Mouse (Mus musculus) forebrain, postnatal 0 days (tissue): ENCODE measurements at regions not wholly inside any gene's neighbourhood (a gene's known extent, or its start where the extent isn't known, plus 50 kb on each side); places are given as distances from the start of the nearest gene placed in this dataset.

Experiments used
- ATAC-seq: fragments of 200-750 bp; cut with Nextera tagmentation; 2 replicates; pipeline ENCODE4 v1.8.0; 2017; ENCODE audit warnings: mild to moderate bottlenecking, moderate library complexity
- DNase-seq: peaks from one replicate; pipeline ENCODE4 v3.0.0-alpha.2; 2015
- H3K27ac ChIP-seq: fragments of 300-500 bp; sonication (generic); 2 replicates; pipeline ENCODE4 v1.5.1; 2014; ENCODE audit warnings: low read depth, mild to moderate bottlenecking, antibody characterized with exemption, low read length, moderate library complexity, mixed read lengths
- H3K27me3 ChIP-seq: fragments of 300-500 bp; sonication (generic); 2 replicates; pipeline ENCODE4 v1.6.1; 2014; ENCODE audit warnings: mild to moderate bottlenecking, low read length, mixed read lengths; ENCODE audit not compliant: insufficient read depth
- H3K36me3 ChIP-seq: fragments of 300-500 bp; sonication (generic); 2 replicates; pipeline ENCODE4 v1.6.1; 2014; ENCODE audit warnings: mild to moderate bottlenecking, moderate library complexity; ENCODE audit not compliant: insufficient read depth
- H3K4me1 ChIP-seq: fragments of 300-500 bp; sonication (generic); 2 replicates; pipeline ENCODE4 v1.6.1; 2014; ENCODE audit warnings: antibody characterized with exemption; ENCODE audit not compliant: insufficient read depth
- H3K4me2 ChIP-seq: fragments of 300-500 bp; sonication (generic); 2 replicates; pipeline ENCODE4 v1.6.1; 2014; ENCODE audit warnings: low read depth, mild to moderate bottlenecking, moderate library complexity
- H3K4me3 ChIP-seq: fragments of 300-500 bp; sonication (generic); 2 replicates; pipeline ENCODE4 v1.5.1; 2014; ENCODE audit warnings: low read depth, low read length, mixed read lengths
- H3K9ac ChIP-seq: fragments of 300-500 bp; sonication (generic); 2 replicates; pipeline ENCODE4 v1.6.1; 2014; ENCODE audit warnings: mild to moderate bottlenecking
- H3K9me3 ChIP-seq: fragments of 300-500 bp; sonication (generic); 2 replicates; pipeline ENCODE4 v1.6.1; 2016; ENCODE audit warnings: low read length
- CTCF ChIP-seq: sonication (generic); IDR thresholded peaks from 2 replicates; pipeline ENCODE4 v1.5.1; 2016; ENCODE audit warnings: antibody characterized with exemption, control low read depth, low read depth
- WGBS: fragments of 180-500 bp; shearing (Covaris S2); extraction: QIAGEN DNeasy Blood & Tissue Kit; methylation state at CpG from one replicate; pipeline ENCODE4 v1.1.7; 2014; 5-methylcytosine and 5-hydroxymethylcytosine counted together

DNA sequence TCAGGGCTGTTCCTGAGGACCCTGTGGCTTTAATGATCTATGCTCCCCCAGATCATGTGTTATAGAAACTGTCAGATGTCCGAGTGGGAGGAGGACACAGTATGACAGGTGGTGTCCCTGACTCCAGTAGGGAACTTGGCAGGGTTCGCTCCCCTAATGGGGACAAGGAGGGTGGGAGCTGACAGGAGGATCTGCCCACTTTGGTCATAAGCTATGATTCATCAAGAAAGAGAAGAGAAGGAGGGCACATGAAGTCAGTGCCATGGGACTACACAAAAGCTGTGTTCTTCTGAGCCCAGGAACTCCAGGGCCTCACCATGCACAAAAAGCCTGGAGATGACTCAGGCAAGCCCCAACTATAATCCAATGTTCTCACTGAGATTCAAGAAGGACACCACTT is 162.2 kb upstream of the Brinp1 start:
- no peak overlapping the region for H3K4me2 ChIP-seq
- no peaks in the 10 kb centered on the region for H3K4me1 ChIP-seq
- H3K27ac ChIP-seq = no peak overlapping the region
- no peak for ATAC-seq
- no peak for TF ChIP-seq CTCF
- no peak overlapping the region for H3K4me3 ChIP-seq
- H3K9me3 ChIP-seq = no peaks in the 10 kb centered on the region
- H3K27me3 ChIP-seq = no peaks in the 10 kb centered on the region
- no peak for DNase-seq
- 80% methylated on average over 2 of the region's 2 CpGs for WGBS
- no peaks in the 10 kb centered on the region for H3K36me3 ChIP-seq
- no peak overlapping the region for H3K9ac ChIP-seq

DNA sequence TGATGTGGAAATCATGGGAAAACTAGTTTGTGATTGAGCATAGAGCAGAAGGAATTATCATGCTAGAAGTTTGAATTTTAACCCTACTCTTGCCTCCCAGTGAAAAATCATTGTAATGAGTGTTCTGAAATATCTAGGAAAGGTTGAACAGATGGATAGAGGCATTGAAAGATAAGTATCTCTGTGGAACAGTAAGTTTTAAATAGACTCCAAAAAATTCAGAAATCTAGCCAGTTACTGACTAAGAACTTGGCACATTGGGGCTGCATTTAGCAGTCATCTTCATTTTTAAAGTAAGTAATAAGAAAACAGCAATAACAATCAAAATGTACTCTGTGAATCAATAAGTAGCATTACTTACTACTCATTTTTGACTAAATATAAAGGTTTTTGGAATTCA is 151.0 kb upstream of the Brinp1 start:
- ATAC-seq = no peak
- no peak overlapping the region for H3K9ac ChIP-seq
- H3K27ac ChIP-seq = no peak overlapping the region
- no peak overlapping the region for H3K4me2 ChIP-seq
- H3K4me1 ChIP-seq = no peaks in the 10 kb centered on the region
- no peaks in the 10 kb centered on the region for H3K27me3 ChIP-seq
- DNase-seq = no peak
- H3K4me3 ChIP-seq = no peak overlapping the region
- no peaks in the 10 kb centered on the region for H3K36me3 ChIP-seq
- no peak for TF ChIP-seq CTCF
- no peaks in the 10 kb centered on the region for H3K9me3 ChIP-seq

DNA sequence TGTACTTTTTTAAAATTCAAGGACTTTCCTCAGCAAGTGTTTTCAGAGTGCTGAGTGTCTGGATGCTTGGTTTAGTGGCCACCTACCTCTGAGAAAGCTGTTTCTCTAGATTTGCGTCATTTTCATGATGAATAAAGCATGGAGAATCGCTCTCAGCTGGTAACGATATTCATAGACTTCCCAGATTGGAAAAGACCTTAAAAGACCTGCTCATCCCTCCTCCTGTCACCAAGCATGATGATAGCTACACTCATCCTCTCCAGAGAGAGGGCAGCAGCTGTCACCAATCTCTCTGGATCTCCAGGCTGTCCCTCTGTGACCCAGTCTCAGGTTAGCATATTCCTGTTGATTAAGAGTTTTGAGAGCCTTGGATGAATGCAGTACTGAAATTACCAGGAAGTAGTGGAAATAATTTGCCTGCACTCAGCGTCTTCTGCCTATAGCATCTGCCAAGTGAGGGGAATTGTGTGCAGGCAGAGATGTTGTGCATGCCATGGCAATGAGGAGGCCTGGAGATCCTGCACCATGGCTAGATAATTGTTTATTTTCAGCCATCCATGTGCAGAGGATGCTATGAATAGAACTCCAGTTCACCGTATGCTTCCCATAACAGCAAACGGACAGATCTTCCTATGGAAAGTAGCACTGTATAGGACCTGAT is 141.7 kb upstream of the Brinp1 start:
- no peak for TF ChIP-seq CTCF
- no peak overlapping the region for H3K9ac ChIP-seq
- H3K4me2 ChIP-seq = no peak overlapping the region
- no peak for ATAC-seq
- H3K4me3 ChIP-seq = no peak overlapping the region
- no peaks in the 10 kb centered on the region for H3K36me3 ChIP-seq
- no peak for DNase-seq
- H3K4me1 ChIP-seq = no peaks in the 10 kb centered on the region
- 82% methylated on average over 6 of the region's 6 CpGs for WGBS
- H3K27ac ChIP-seq = no peak overlapping the region
- no peaks in the 10 kb centered on the region for H3K9me3 ChIP-seq
- H3K27me3 ChIP-seq = no peaks in the 10 kb centered on the region

DNA sequence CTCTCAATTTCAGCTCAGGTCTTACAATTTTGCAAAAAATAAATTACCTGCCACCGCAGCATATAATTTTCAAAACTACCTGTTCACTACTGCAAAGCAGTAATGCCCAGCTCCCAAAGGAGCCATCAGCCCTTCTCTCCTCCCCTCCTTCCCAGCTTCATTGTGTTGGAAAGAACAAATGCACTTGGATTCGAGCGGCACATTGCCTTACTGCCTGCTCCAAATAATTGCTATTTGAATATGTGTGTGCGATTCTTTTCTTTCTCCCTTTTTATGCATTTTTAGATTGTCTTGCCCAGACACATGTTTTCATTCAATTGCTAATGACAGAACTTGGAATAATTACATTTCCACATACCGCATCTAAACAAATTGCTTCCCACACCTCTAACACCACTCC is 123.9 kb upstream of the Brinp1 start:
- TF ChIP-seq CTCF = no peak
- ATAC-seq (peak; percentile 59; the same call in 1 of the 2 replicates), DNase-seq (no peak)
- Histone ChIP-seq H3K36me3 (no peaks in the 10 kb centered on the region), H3K9ac (no peak overlapping the region), H3K4me3 (no peak overlapping the region), H3K4me1 (no peaks in the 10 kb centered on the region), H3K4me2 (no peak overlapping the region), H3K27me3 (no peaks in the 10 kb centered on the region), H3K9me3 (no peaks in the 10 kb centered on the region), H3K27ac (no peak overlapping the region)
- 53% methylated on average over 5 of the region's 5 CpGs for WGBS

DNA sequence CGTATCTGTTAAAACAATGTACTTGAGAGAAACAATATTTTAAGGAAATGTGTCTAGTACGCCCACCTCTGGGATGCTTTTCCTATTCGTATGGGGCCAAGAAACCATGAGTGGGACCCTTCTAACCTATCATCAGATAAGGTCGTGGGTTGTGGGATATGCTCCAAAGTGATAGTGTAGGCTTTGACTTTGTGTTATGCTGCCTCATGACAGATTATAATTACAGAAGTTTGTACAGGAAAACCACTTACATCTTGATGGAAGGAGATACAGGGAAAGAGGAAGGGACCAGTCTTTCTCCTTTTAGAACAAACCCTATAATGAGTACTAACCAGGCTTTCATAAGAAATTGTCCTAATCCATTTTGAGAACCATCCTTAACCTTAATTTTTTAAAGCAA is 123.1 kb upstream of the Brinp1 start:
- no peak for ATAC-seq
- H3K27me3 ChIP-seq = no peaks in the 10 kb centered on the region
- no peak for TF ChIP-seq CTCF

DNA sequence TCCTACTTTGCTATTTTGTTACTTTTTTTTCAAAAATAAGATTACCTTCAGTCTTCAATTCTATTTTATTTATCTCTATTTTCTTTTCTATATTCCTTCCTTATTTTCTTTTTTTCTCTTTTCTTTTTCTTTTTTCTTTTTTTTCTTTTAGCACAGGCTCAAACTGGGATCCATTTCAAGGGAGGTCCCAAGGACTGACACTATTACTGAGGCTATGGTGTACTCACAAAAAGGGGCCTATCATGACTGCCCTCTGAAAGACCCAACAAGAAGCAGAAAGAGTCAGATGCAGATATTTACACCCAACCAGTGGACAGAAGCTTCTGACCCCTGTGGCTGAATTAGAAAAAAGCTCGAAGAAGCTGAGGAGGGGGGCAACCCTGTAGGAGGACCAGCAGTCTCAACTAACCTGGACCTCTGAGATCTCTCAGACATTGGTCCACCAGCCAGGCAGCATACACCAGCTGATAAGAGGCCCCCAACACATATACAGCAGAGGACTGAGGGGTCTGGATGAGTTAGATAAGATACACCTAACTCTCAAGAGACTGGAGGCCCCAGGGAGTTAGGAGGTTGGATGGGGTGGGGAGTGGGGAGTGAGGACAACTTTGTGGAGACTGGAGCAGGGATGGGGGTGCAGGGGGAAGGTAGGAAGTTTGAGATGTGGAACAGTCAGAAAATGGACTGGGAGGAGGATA is 85.6 kb upstream of the Brinp1 start:
- no peak overlapping the region for H3K27ac ChIP-seq
- no peaks in the 10 kb centered on the region for H3K9me3 ChIP-seq
- no peak overlapping the region for H3K4me3 ChIP-seq
- 56% methylated on average over 1 of the region's 1 CpGs for WGBS
- H3K9ac ChIP-seq = no peak overlapping the region
- DNase-seq (no peak), ATAC-seq (no peak)
- no peaks in the 10 kb centered on the region for H3K27me3 ChIP-seq
- H3K4me1 ChIP-seq = no peaks in the 10 kb centered on the region
- no peak overlapping the region for H3K4me2 ChIP-seq
- TF ChIP-seq CTCF = no peak
- no peaks in the 10 kb centered on the region for H3K36me3 ChIP-seq

More for the DNA sequence above, 123.1 kb upstream of the Brinp1 start:
- 87% methylated on average over 4 of the region's 4 CpGs for WGBS
- no peaks in the 10 kb centered on the region for H3K4me1 ChIP-seq
- no peak for DNase-seq
- no peak overlapping the region for H3K27ac ChIP-seq
- H3K4me3 ChIP-seq = no peak overlapping the region
- H3K9ac ChIP-seq = no peak overlapping the region
- H3K9me3 ChIP-seq = no peaks in the 10 kb centered on the region
- no peaks in the 10 kb centered on the region for H3K36me3 ChIP-seq
- no peak overlapping the region for H3K4me2 ChIP-seq

DNA sequence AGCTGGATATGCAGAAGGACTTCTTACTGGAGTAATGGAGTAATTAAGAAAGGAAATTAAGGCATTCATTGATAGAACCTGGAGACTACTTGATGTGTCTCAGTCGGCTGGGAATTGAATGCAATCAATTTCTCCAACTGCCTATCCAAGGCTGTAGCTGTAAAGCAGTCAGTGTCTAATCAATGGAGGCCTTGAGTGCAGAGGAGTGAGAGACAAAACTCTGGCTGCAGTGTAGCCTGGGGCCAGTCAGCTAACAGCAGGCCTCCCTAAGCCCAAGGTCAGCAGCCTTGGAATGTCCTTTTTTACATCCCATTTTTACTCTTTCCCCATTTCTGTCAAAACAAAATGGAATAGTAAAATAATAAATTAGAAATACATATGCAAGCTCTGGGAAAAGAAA is 80.0 kb upstream of the Brinp1 start:
- Histone ChIP-seq H3K9me3 (no peaks in the 10 kb centered on the region), H3K27me3 (no peaks in the 10 kb centered on the region), H3K9ac (no peak overlapping the region), H3K4me2 (no peak overlapping the region), H3K36me3 (no peaks in the 10 kb centered on the region), H3K4me1 (no peaks in the 10 kb centered on the region), H3K27ac (no peak overlapping the region), H3K4me3 (no peak overlapping the region)
- 32% methylated on average over 1 of the region's 1 CpGs for WGBS
- TF ChIP-seq CTCF = no peak
- ATAC-seq (no peak), DNase-seq (no peak)
